Mouse (Mus musculus) intestine, embryonic 16.5 days (tissue): Measurements from ENCODE around the gene Aldh1a1. TPM values are rescaled to one million over a fixed set of nuclear protein-coding genes. Genes with fewer than 3 reads are reported as not detected.
A peak's percentile ranks its signal among the peaks of the same experiment; 100 is the strongest.
"Not testable (repeated sequence)": the region's sequence is repeated elsewhere in the genome, so short reads cannot be mapped to it uniquely, and the experiment has no call there.

Experiments
- ATAC-seq: fragments of 200-750 bp; cut with Nextera tagmentation; 2 replicates; pipeline ENCODE4 v1.8.0; 2017; ENCODE audit warnings: moderate TSS enrichment, moderate library complexity
- H3K27ac ChIP-seq: fragments of 300-500 bp; sonication (generic); 2 replicates; pipeline ENCODE4 v1.5.1; 2014; ENCODE audit warnings: mild to moderate bottlenecking, low read length
- H3K27me3 ChIP-seq: fragments of 300-500 bp; sonication (generic); replicated peaks from 2 replicates; pipeline ENCODE4 v1.6.1; 2014; ENCODE audit warnings: low read length, control low read depth, mixed read lengths; ENCODE audit not compliant: control insufficient read depth, insufficient read depth
- H3K36me3 ChIP-seq: fragments of 300-500 bp; sonication (generic); 2 replicates; pipeline ENCODE4 v1.6.1; 2014; ENCODE audit warnings: low read length, control low read depth; ENCODE audit not compliant: control insufficient read depth, insufficient read depth
- H3K4me1 ChIP-seq: fragments of 300-500 bp; sonication (generic); 2 replicates; pipeline ENCODE4 v1.6.1; 2014; ENCODE audit warnings: low read length, control low read depth, mixed read lengths; ENCODE audit not compliant: control insufficient read depth, insufficient read depth
- H3K4me2 ChIP-seq: fragments of 300-500 bp; sonication (generic); 2 replicates; pipeline ENCODE4 v1.6.1; 2014; ENCODE audit warnings: low read depth, low read length, control low read depth
- H3K4me3 ChIP-seq: fragments of 300-500 bp; sonication (generic); 2 replicates; pipeline ENCODE4 v1.5.1; 2014; ENCODE audit warnings: mild to moderate bottlenecking, low read length
- H3K9ac ChIP-seq: fragments of 300-500 bp; sonication (generic); 2 replicates; pipeline ENCODE4 v1.6.1; 2014; ENCODE audit warnings: low read depth, low read length
- H3K9me3 ChIP-seq: fragments of 300-500 bp; sonication (generic); 2 replicates; pipeline ENCODE4 v1.6.1; 2016; ENCODE audit warnings: low read length, control low read depth; ENCODE audit not compliant: control insufficient read depth
- WGBS: fragments of 180-500 bp; shearing (Covaris S2); extraction: QIAGEN DNeasy Blood & Tissue Kit; methylation state at CpG from one replicate; pipeline ENCODE4 v1.1.7; 2014; 5-methylcytosine and 5-hydroxymethylcytosine counted together
- polyA plus RNA-seq: library from polyadenylated mRNA; unstranded; fragments of >200 nt; fragmentation: Nextera tagmentation; extraction: Ambion mirVana; gene quantifications from 2 replicates; pipeline ENCODE4 v1.2.1, GENCODE M21; 2015

Aldh1a1 gene
- polyA plus RNA-seq, 1 experiment from 2014 or later: 90.5 TPM

- Histone ChIP-seq H3K4me3 (no peak overlapping the region), H3K9me3 (no peaks in the 10 kb centered on the region), H3K9ac (no peak overlapping the region), H3K36me3 (no peaks in the 10 kb centered on the region), H3K4me1 (no peaks in the 10 kb centered on the region; the same call in 1 of the 2 replicates), H3K27me3 (no peaks in the 10 kb centered on the region), H3K27ac (no peak overlapping the region), H3K4me2 (no peak overlapping the region)
- ATAC-seq: no peak
- 88% methylated on average over 2 of the region's 2 CpGs for WGBS
Observed at GRCm38 (mm10) chr19:20511971-20512370, 19.5 kb downstream of the Aldh1a1 start.

- Histone ChIP-seq H3K4me1 (no peaks in the 10 kb centered on the region; the same call in 1 of the 2 replicates), H3K4me2 (no peak overlapping the region)
- 80% methylated on average over 2 of the region's 2 CpGs for WGBS
Observed at GRCm38 (mm10) chr19:20513181-20513580, 20.7 kb downstream of the Aldh1a1 start.

GRCm38 (mm10) chr19:20513688-20514361, 21.3 kb downstream of the Aldh1a1 start:
- Histone ChIP-seq H3K4me1 (no peaks in the 10 kb centered on the region; the same call in 1 of the 2 replicates), H3K27me3 (no peaks in the 10 kb centered on the region), H3K4me2 (no peak overlapping the region), H3K9ac (no peak overlapping the region), H3K27ac (no peak overlapping the region), H3K36me3 (no peaks in the 10 kb centered on the region), H3K9me3 (no peaks in the 10 kb centered on the region), H3K4me3 (no peak overlapping the region)
- 60% methylated on average over 6 of the region's 6 CpGs for WGBS
- no peak for ATAC-seq

More at GRCm38 (mm10) chr19:20513181-20513580, 20.7 kb downstream of the Aldh1a1 start:
- H3K9ac ChIP-seq: no peak overlapping the region
- no peaks in the 10 kb centered on the region for H3K27me3 ChIP-seq
- H3K27ac ChIP-seq: no peak overlapping the region
- no peak for ATAC-seq
- H3K4me3 ChIP-seq: no peak overlapping the region
- no peaks in the 10 kb centered on the region for H3K36me3 ChIP-seq
- no peaks in the 10 kb centered on the region for H3K9me3 ChIP-seq

GRCm38 (mm10) chr19:20516481-20516880, 24.0 kb downstream of the Aldh1a1 start:
- WGBS: 85% methylated on average over 3 of the region's 3 CpGs
- no peaks in the 10 kb centered on the region for H3K36me3 ChIP-seq
- no peak overlapping the region for H3K9ac ChIP-seq
- no peaks in the 10 kb centered on the region for H3K9me3 ChIP-seq
- H3K4me1 ChIP-seq: no peaks in the 10 kb centered on the region; the same call in 1 of the 2 replicates
- H3K4me2 ChIP-seq: no peak overlapping the region
- no peak for ATAC-seq
- no peak overlapping the region for H3K4me3 ChIP-seq
- H3K27me3 ChIP-seq: no peaks in the 10 kb centered on the region
- no peak overlapping the region for H3K27ac ChIP-seq

GRCm38 (mm10) chr19:20529156-20529555, 36.6 kb downstream of the Aldh1a1 start:
- H3K4me1 ChIP-seq, H3K27me3 ChIP-seq, H3K9me3 ChIP-seq, H3K36me3 ChIP-seq, H3K4me3 ChIP-seq, H3K9ac ChIP-seq, H3K27ac ChIP-seq, H3K4me2 ChIP-seq, ATAC-seq: not testable (repeated sequence)
- 84% methylated on average over 11 of the region's 11 CpGs for WGBS

GRCm38 (mm10) chr19:20529921-20530696, 37.6 kb downstream of the Aldh1a1 start:
- Histone ChIP-seq H3K9me3 (no peaks in the 10 kb centered on the region), H3K4me1 (0 out of 2 replicates have a peak, but pooled peaks cover 3% of the 10 kb centered on the region), H3K4me2 (no peak overlapping the region), H3K9ac (no peak overlapping the region), H3K27me3 (no peaks in the 10 kb centered on the region), H3K4me3 (no peak overlapping the region), H3K36me3 (no peaks in the 10 kb centered on the region), H3K27ac (no peak overlapping the region)
- WGBS: 64% methylated on average over 1 of the region's 1 CpGs
- peak; percentile 84 for ATAC-seq

- Histone ChIP-seq H3K27me3 (no peaks in the 10 kb centered on the region), H3K27ac (no peak overlapping the region), H3K4me3 (no peak overlapping the region), H3K36me3 (no peaks in the 10 kb centered on the region), H3K9ac (no peak overlapping the region), H3K4me1 (no peaks in the 10 kb centered on the region), H3K9me3 (no peaks in the 10 kb centered on the region), H3K4me2 (no peak overlapping the region)
- 67% methylated on average over 7 of the region's 7 CpGs for WGBS
- no peak for ATAC-seq
Observed at GRCm38 (mm10) chr19:20536538-20536937, 44.0 kb downstream of the Aldh1a1 start.

- H3K4me2 ChIP-seq: no peak overlapping the region
- no peaks in the 10 kb centered on the region for H3K36me3 ChIP-seq
- no peak for ATAC-seq
- H3K27me3 ChIP-seq: no peaks in the 10 kb centered on the region
- H3K4me3 ChIP-seq: no peak overlapping the region
- H3K4me1 ChIP-seq: no peaks in the 10 kb centered on the region
- H3K9ac ChIP-seq: no peak overlapping the region
- no peaks in the 10 kb centered on the region for H3K9me3 ChIP-seq
- 76% methylated on average over 4 of the region's 4 CpGs for WGBS
- no peak overlapping the region for H3K27ac ChIP-seq
Observed at GRCm38 (mm10) chr19:20541044-20541443, 48.5 kb downstream of the Aldh1a1 start.

GRCm38 (mm10) chr19:20541924-20542323, 49.4 kb downstream of the Aldh1a1 start:
- H3K9me3 ChIP-seq: no peaks in the 10 kb centered on the region
- ATAC-seq: no peak
- 84% methylated on average over 1 of the region's 1 CpGs for WGBS

More at GRCm38 (mm10) chr19:20541924-20542323, 49.4 kb downstream of the Aldh1a1 start:
- H3K4me2 ChIP-seq: no peak overlapping the region
- no peak overlapping the region for H3K4me3 ChIP-seq
- no peak overlapping the region for H3K9ac ChIP-seq
- H3K27me3 ChIP-seq: no peaks in the 10 kb centered on the region
- no peaks in the 10 kb centered on the region for H3K36me3 ChIP-seq
- H3K4me1 ChIP-seq: no peaks in the 10 kb centered on the region
- no peak overlapping the region for H3K27ac ChIP-seq
